Mouse (Mus musculus) kidney, embryonic 14.5 days (tissue): ENCODE data around the gene Arhgap35. TPM values are rescaled to one million over a fixed set of nuclear protein-coding genes. Genes with fewer than 3 reads are reported as not detected.
A peak's percentile ranks its signal among the peaks of the same experiment; 100 is the strongest.

Source experiments
- ATAC-seq: fragments of 200-750 bp; cut with Nextera tagmentation; 2 replicates; pipeline ENCODE4 v1.8.0; 2017; ENCODE audit warnings: moderate number of reproducible peaks, mild to moderate bottlenecking, moderate TSS enrichment, moderate library complexity; ENCODE audit not compliant: low FRiP score, low TSS enrichment
- H3K27ac ChIP-seq: fragments of 300-500 bp; sonication (generic); 2 replicates; pipeline ENCODE4 v1.5.1; 2014; ENCODE audit warnings: low read depth, mild to moderate bottlenecking, low read length, moderate library complexity, mixed read lengths
- H3K27me3 ChIP-seq: fragments of 300-500 bp; sonication (generic); 2 replicates; pipeline ENCODE4 v1.6.1; 2014; ENCODE audit warnings: mild to moderate bottlenecking, low read length; ENCODE audit not compliant: control insufficient read depth, insufficient read depth
- H3K36me3 ChIP-seq: fragments of 300-500 bp; sonication (generic); 2 replicates; pipeline ENCODE4 v1.6.1; 2014; ENCODE audit warnings: low read length, mixed read lengths; ENCODE audit not compliant: control insufficient read depth, insufficient read depth
- H3K4me1 ChIP-seq: fragments of 300-500 bp; sonication (generic); 2 replicates; pipeline ENCODE4 v1.6.1; 2014; ENCODE audit warnings: low read length, mixed read lengths; ENCODE audit not compliant: control insufficient read depth, insufficient read depth
- H3K4me2 ChIP-seq: fragments of 300-500 bp; sonication (generic); replicated peaks from 2 replicates; pipeline ENCODE4 v1.6.1; 2014; ENCODE audit warnings: low read depth, mild to moderate bottlenecking, low read length
- H3K4me3 ChIP-seq: fragments of 300-500 bp; sonication (generic); 2 replicates; pipeline ENCODE4 v1.5.1; 2014; ENCODE audit warnings: mild to moderate bottlenecking, low read length
- H3K9ac ChIP-seq: fragments of 300-500 bp; sonication (generic); 2 replicates; pipeline ENCODE4 v1.6.1; 2014; ENCODE audit warnings: low read depth, mild to moderate bottlenecking, low read length, moderate library complexity
- H3K9me3 ChIP-seq: fragments of 300-500 bp; sonication (generic); 2 replicates; pipeline ENCODE4 v1.6.1; 2016; ENCODE audit warnings: low read length; ENCODE audit not compliant: control insufficient read depth
- WGBS: fragments of 180-500 bp; shearing (Covaris S2); extraction: QIAGEN DNeasy Blood & Tissue Kit; methylation state at CpG from one replicate; pipeline ENCODE4 v1.1.7; 2014; 5-methylcytosine and 5-hydroxymethylcytosine counted together
- polyA plus RNA-seq: library from polyadenylated mRNA; unstranded; fragments of >200 nt; fragmentation: Nextera tagmentation; extraction: Ambion mirVana; gene quantifications from 2 replicates; pipeline ENCODE4 v1.2.1, GENCODE M21; 2014

Gene Arhgap35
- polyA plus RNA-seq, 1 experiment from 2014 or later = 26.6 TPM

DNA sequence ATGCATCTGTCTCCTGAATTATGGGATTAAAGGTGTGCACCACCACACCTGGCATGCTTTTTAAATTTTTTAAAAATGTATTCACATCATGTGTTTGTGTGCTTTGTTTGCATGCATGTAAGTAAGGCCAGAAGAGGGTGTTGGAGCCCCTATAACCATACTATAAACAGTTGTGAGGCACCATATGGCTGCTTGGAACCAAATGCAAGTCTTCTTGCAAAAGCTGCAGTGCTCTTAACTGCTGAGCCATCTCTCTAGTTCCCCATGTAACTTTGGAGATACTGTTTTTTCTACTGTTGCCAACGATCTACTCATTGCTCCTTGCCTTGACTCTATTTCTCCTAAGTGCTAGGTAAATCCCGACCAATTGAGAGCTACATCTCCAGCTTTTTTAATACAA, 95.5 kb downstream of the Arhgap35 start:
- 91% methylated on average over 2 of the region's 2 CpGs for WGBS
- Histone ChIP-seq H3K9ac (no peak overlapping the region), H3K27me3 (no peaks in the 10 kb centered on the region), H3K4me2 (no peak overlapping the region), H3K36me3 (peaks cover 9% of the 10 kb centered on the region; the same call in 1 of the 2 replicates), H3K4me3 (no peak overlapping the region), H3K27ac (no peak overlapping the region), H3K4me1 (no peaks in the 10 kb centered on the region), H3K9me3 (no peaks in the 10 kb centered on the region)
- no peak for ATAC-seq

DNA sequence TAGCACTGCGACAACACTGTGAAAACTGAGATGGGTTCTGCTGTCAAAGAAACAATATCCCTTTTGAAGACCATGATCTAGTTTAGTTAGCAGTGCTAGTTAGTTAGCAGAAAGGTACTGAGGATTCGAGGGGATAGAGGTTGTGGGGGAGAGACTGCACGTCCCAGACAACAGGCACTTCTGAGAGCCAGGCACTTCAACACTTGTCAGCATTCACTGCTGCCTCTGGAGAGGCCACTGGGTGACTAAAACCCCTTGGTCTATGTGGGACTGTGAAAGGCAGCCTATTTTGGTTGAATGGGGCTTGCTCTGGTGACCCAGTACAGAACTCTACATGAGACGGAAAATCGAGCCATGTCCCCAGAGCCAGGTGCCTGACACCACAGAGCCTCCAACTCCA, 97.6 kb downstream of the Arhgap35 start:
- no peaks in the 10 kb centered on the region for H3K9me3 ChIP-seq
- no peak overlapping the region for H3K27ac ChIP-seq
- no peak overlapping the region for H3K4me3 ChIP-seq
- no peak for ATAC-seq
- no peaks in the 10 kb centered on the region for H3K27me3 ChIP-seq
- peaks cover 21% of the 10 kb centered on the region for H3K36me3 ChIP-seq
- H3K9ac ChIP-seq = no peak overlapping the region
- H3K4me2 ChIP-seq = no peak overlapping the region
- 88% methylated on average over 5 of the region's 5 CpGs for WGBS
- H3K4me1 ChIP-seq = no peaks in the 10 kb centered on the region

DNA sequence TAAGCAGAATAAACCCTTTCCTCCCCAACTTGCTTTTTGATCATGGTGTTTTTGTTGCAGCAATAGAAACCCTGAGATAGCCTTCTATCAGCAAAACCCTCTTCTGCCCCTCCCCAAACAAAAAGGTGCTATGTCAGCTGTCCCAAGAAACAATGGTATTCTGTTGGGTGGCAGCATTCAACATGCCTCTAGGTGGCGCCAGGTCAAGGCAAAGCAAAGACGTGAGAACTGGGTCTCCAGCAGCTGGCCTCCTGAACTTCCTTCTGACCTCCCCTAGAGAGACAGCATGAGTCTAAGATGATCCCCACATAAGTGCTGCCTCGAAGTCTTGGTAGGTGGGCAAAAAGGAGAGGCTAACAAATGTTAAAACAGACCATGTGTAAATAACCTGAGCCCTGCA, 107.5 kb downstream of the Arhgap35 start:
- Histone ChIP-seq H3K4me2 (no peak overlapping the region), H3K4me3 (no peak overlapping the region), H3K27ac (no peak overlapping the region), H3K4me1 (no peaks in the 10 kb centered on the region), H3K9ac (no peak overlapping the region), H3K36me3 (peaks cover 48% of the 10 kb centered on the region), H3K9me3 (no peaks in the 10 kb centered on the region), H3K27me3 (no peaks in the 10 kb centered on the region)
- 15% methylated on average over 3 of the region's 3 CpGs for WGBS
- ATAC-seq = peak; percentile 24; the same call in 1 of the 2 replicates

DNA sequence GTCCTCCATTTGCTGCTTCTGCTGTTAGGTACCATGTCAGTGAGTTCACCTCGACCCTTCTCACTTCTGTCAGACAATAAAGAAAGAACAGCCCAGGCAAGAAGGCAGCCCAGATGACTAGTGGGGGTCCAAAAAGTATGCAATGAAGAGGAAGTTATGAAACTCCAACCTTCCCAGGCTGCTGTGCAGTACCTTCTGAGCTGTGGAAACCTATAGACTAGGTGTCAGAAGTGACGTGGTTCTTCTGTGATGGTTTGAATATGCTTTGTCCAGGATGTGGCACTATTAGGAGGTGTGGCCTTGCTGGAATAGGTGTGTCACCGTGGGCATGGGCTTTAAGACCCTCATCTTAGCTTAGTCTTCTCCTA, 109.6 kb downstream of the Arhgap35 start:
- Histone ChIP-seq H3K27ac (no peak overlapping the region), H3K36me3 (peaks cover 45% of the 10 kb centered on the region), H3K9me3 (no peaks in the 10 kb centered on the region), H3K9ac (no peak overlapping the region), H3K4me2 (no peak overlapping the region), H3K4me3 (no peak overlapping the region), H3K27me3 (no peaks in the 10 kb centered on the region), H3K4me1 (no peaks in the 10 kb centered on the region)
- no peak for ATAC-seq
- 82% methylated on average over 3 of the region's 3 CpGs for WGBS

DNA sequence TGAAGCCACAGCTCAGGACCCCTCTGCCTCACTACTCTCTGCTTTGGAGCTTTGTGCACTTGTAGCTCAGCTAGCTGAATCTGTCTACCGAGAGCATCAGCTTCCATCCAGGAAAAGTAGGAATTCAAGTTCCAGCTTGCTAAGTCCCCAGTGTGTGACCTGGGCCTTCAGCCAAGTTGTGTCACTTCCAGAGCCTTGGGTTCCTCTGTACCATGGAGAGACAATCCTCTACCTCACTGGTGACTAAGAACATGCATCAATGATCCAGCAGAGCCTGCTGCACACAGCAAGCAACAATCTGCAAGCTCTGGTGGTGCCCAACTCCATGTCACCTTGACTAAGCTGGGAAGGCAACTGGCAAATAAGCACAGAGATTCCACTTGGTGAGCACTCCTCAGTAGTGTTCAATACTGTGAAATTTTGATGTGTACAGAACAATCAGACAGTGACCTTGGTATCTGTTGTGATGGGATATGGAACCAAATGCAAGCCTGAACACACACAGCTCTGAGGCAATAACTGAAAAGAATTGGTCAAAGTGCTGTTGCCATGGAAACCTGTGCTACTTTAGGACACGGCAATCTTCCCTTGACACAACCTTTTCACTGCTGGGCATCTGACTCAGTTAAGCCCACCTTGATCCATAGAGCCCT, 110.1 kb downstream of the Arhgap35 start:
- Histone ChIP-seq H3K27me3 (no peaks in the 10 kb centered on the region), H3K27ac (no peak overlapping the region), H3K9me3 (no peaks in the 10 kb centered on the region), H3K4me3 (no peak overlapping the region), H3K9ac (no peak overlapping the region), H3K4me1 (no peaks in the 10 kb centered on the region), H3K36me3 (peaks cover 49% of the 10 kb centered on the region), H3K4me2 (no peak overlapping the region)
- 80% methylated on average over 2 of the region's 2 CpGs for WGBS
- ATAC-seq = no peak

DNA sequence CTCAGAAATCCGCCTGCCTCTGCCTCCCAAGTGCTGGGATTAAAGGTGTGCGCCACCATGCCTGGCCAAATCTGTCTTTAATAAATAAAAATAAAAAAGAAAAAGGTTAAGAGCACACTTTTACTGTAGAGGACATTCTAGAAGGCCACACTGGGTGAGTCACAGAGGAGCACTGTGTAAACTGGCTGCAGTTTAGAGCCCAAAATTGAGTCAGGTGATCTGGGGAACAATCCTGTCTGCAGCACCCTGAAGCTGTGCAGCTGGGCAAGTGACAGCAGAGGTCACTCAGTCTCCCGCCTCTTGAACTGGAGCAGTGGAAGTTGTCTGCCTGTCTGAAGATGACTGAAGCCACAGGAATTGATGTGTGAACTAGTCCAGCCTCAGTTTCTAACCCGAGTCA, 113.2 kb downstream of the Arhgap35 start:
- no peak overlapping the region for H3K27ac ChIP-seq

DNA sequence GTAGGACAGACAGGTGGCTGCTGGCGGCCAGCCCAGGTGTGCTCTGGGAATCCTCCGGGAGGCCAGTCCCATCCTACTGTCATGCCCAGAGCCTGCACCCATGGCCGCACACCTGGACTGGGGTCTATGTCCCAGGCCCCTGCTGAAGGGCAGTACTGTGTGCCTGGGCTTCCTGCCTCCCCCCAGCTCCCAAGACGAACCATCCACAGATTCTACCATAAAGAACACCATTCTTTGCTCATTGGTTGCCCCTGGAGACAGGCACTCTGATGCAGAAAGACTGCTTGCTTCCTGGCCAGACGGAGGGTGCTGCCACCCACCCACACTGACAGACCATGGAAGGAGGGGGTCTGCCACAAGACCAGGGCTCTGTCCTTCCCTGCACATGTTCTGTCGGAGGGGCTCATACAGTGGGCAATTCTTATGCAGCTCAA, 115.1 kb downstream of the Arhgap35 start:
- ATAC-seq = no peak
- Histone ChIP-seq H3K9ac (no peak overlapping the region), H3K4me3 (no peak overlapping the region), H3K36me3 (peaks cover 66% of the 10 kb centered on the region), H3K27ac (no peak overlapping the region), H3K4me2 (no peak overlapping the region), H3K9me3 (no peaks in the 10 kb centered on the region), H3K27me3 (no peaks in the 10 kb centered on the region), H3K4me1 (no peaks in the 10 kb centered on the region)
- 90% methylated on average over 6 of the region's 6 CpGs for WGBS

More for the DNA sequence above, 113.2 kb downstream of the Arhgap35 start:
- 90% methylated on average over 4 of the region's 4 CpGs for WGBS
- Histone ChIP-seq H3K4me2 (no peak overlapping the region), H3K36me3 (peaks cover 70% of the 10 kb centered on the region), H3K9me3 (no peaks in the 10 kb centered on the region), H3K4me3 (no peak overlapping the region), H3K9ac (no peak overlapping the region), H3K4me1 (no peaks in the 10 kb centered on the region), H3K27me3 (no peaks in the 10 kb centered on the region)
- ATAC-seq = no peak

DNA sequence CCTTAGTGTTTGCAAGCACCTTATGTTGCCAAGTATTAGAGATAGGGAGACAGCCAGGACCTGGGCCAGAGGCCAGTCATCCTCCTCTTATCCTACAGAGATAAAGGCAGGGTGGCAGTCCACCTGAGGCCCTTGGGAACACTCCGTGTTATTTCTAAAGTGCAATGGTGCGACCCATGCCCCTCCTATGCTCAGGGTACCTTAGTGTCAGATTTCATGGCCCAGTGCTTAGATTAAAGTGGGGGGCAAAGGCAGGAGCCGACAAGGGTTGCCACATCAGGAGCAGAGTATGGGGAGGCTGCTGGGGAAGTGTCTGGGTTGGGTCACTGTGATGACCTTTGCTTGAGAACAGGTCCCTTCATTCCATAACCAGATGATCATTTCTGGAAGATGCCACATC, 118.5 kb downstream of the Arhgap35 start:
- no peak for ATAC-seq
- WGBS = 68% methylated on average over 3 of the region's 3 CpGs
- H3K27me3 ChIP-seq = no peaks in the 10 kb centered on the region
- no peak overlapping the region for H3K4me2 ChIP-seq
- H3K36me3 ChIP-seq = peaks cover 35% of the 10 kb centered on the region
- H3K9ac ChIP-seq = no peak overlapping the region
- H3K27ac ChIP-seq = no peak overlapping the region
- H3K4me1 ChIP-seq = no peaks in the 10 kb centered on the region
- H3K9me3 ChIP-seq = no peaks in the 10 kb centered on the region
- H3K4me3 ChIP-seq = no peak overlapping the region

DNA sequence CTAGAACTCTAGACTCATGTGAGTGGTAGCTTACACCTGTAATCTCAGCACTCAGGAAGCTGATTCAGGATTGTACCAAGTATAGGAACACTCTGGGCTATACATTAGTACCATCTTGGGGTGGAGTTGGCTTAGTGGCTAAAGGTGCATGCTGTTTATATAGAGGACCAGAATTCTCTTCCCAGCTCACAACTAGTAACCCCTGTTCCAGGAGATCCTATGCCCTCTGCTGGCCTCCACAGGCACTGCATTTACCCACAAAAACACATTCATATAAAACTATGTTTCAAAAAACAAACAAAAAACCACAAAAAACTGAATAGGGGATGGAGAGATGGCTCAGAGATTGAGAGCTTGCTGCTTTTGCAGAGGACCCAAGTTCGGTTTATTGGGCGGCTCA, 121.4 kb downstream of the Arhgap35 start:
- ATAC-seq = 0 out of 2 replicates have a peak, but pooled peaks have one; percentile 45
- no peak overlapping the region for H3K27ac ChIP-seq
- H3K36me3 ChIP-seq = peaks cover 28% of the 10 kb centered on the region
- 27% methylated on average over 2 of the region's 2 CpGs for WGBS
- H3K9me3 ChIP-seq = no peaks in the 10 kb centered on the region
- H3K4me3 ChIP-seq = no peak overlapping the region
- H3K4me2 ChIP-seq = no peak overlapping the region
- no peak overlapping the region for H3K9ac ChIP-seq
- H3K27me3 ChIP-seq = no peaks in the 10 kb centered on the region
- H3K4me1 ChIP-seq = no peaks in the 10 kb centered on the region
